Mouse (Mus musculus): ENCODE measurements around the gene Rfx8. TPM values are rescaled to one million over a fixed set of nuclear protein-coding genes. Genes with fewer than 3 reads are reported as not detected.
A peak's percentile ranks its signal among the peaks of the same experiment; 100 is the strongest.

Gene Rfx8
- total RNA-seq, 2 experiments from 2014 or later, result not detected

- intact Hi-C loops (cut with DNase I), result no loop called here
- DNase-seq (ENCODE audit: extremely low spot score in 1 of 2, low spot score in 2 of 2), result no peak
These were observed 18.4 kb downstream of the Rfx8 start for GRCm38 (mm10) chr1:39702216-39703046.

GRCm38 (mm10) chr1:39701274-39701602, 19.6 kb downstream of the Rfx8 start:
- intact Hi-C loops (cut with DNase I), result no loop called here
- DNase-seq (ENCODE audit: extremely low spot score in 1 of 2, low spot score in 2 of 2), result peak in 1 of 2 experiments; percentile 68

GRCm38 (mm10) chr1:39700599-39701273, 20.1 kb downstream of the Rfx8 start:
- intact Hi-C loops (cut with DNase I), result no loop called here

DNA sequence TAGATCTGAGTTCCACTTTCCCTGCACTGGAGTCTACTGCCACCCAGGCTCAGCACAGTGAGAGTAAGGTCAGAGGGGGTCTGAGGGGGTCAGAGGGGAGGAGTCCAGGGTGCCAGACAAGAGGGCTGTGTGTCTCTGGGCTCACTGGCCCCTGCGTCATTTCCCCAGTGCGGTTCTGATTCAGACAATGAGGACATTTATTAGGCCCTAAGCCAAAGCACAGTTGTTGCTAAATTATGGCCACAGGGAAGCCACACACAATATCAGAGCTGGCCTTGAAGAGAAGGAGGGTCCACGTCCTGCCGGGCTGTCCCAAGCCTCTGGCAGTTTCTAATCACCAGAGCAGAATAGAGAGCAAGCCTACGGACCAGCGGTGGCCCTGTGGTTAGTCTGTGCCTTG, 22.3 kb downstream of the Rfx8 start:
- intact Hi-C loops (cut with DNase I), result no loop called here
- no peak for DNase-seq (ENCODE audit: extremely low spot score in 1 of 2, low spot score in 2 of 2)

More at GRCm38 (mm10) chr1:39700599-39701273, 20.1 kb downstream of the Rfx8 start:
- DNase-seq (ENCODE audit: extremely low spot score in 1 of 2, low spot score in 2 of 2), result no peak

- intact Hi-C loops (cut with DNase I), result no loop called here
- no peak for DNase-seq (ENCODE audit: extremely low spot score in 1 of 2, low spot score in 2 of 2)
These were observed 25.6 kb downstream of the Rfx8 start for GRCm38 (mm10) chr1:39695198-39695597.

GRCm38 (mm10) chr1:39694756-39695155, 26.0 kb downstream of the Rfx8 start:
- intact Hi-C loops (cut with DNase I), result no loop called here
- DNase-seq (ENCODE audit: extremely low spot score in 1 of 2, low spot score in 2 of 2), result no peak

DNA sequence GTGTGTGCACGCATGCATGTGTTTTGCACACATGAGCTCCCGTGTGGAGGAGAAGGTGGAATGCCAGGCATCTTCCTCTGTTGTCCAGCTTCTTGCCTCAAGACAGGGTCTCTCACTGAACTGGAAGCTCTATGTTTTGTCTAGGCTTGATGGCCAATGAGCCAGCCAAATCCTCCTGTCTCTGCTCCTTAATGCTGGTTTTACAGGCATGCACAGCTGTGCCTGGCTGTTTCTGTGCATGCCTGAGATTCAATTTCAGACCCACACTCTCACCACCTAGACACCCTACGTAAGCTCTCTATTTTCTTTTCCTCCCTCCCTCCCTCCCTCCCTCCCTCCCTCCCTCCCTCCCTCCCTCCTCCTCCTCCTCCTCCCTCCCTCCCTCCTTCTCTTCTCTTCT, 28.8 kb downstream of the Rfx8 start:
- DNase-seq (ENCODE audit: extremely low spot score in 1 of 2, low spot score in 2 of 2), result no peak
- intact Hi-C loops (cut with DNase I), result no loop called here

- no peak for DNase-seq (ENCODE audit: extremely low spot score in 1 of 2, low spot score in 2 of 2)
- intact Hi-C loops (cut with DNase I), result no loop called here
These were observed 29.7 kb downstream of the Rfx8 start for GRCm38 (mm10) chr1:39691061-39691460.

DNA sequence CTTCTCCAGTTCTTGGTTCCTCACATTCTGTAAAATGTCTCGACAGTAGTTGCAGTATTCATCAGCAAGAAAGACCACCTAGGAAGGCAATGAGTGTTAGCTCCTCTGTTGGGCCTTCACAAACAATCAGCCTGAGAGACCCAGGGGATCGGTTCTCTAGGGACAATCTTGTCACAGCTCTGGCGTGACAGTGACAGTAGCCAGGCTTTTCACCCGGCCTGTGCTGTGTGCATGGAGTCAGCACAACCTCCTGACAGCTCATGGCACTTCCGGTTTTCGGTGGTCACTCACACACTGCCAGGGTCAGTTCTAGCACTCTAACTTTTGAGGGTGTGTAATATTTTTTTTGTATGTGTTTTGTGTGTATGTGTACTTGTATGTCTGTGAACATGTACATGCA, 32.2 kb downstream of the Rfx8 start:
- DNase-seq (ENCODE audit: extremely low spot score in 1 of 2, low spot score in 2 of 2), result no peak
- intact Hi-C loops (cut with DNase I), result loop anchor here (10.0 kb wide), 1 partner anchor 216 kb away; the partner anchor contains the start of gene Map4k4

GRCm38 (mm10) chr1:39687279-39687678, 33.5 kb downstream of the Rfx8 start:
- intact Hi-C loops (cut with DNase I), result loop anchor here (10.0 kb wide), 1 partner anchor 218 kb away; the partner anchor contains the start of gene Map4k4
- DNase-seq (ENCODE audit: extremely low spot score in 1 of 2, low spot score in 2 of 2), result no peak

DNA sequence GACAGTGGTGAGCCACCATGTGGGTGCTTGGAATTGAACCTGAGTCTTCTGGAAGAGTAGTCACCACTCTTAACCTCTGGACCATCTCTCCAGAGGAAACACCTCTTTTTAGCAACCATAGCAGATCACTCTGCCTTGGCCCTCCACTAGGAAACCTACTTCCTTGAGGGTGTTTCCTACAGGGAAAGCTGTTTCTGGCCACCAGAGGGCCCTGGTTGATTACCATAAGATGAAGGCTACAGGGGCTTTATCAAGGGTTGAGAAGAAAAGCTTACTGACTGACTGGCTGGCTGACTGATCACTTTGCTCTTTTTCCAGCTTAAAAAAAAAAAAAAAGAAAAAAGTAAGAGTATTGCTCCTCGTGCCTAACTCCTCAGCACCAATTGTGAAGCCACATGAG, 35.0 kb downstream of the Rfx8 start:
- intact Hi-C loops (cut with DNase I), result loop anchor here (10.0 kb wide), 1 partner anchor 219 kb away; the partner anchor contains the start of gene Map4k4
- peak; percentile 67 to 85 for DNase-seq (ENCODE audit: extremely low spot score in 1 of 2, low spot score in 2 of 2)

GRCm38 (mm10) chr1:39681638-39682037, 39.2 kb downstream of the Rfx8 start:
- intact Hi-C loops (cut with DNase I), result loop anchor here (5.0 to 10.0 kb wide), 2 partner anchors 223 to 306 kb away; partner anchors contain the start of gene Map4k4
- no peak for DNase-seq (ENCODE audit: extremely low spot score in 1 of 2, low spot score in 2 of 2)

GRCm38 (mm10) chr1:39680546-39680945, 40.3 kb downstream of the Rfx8 start:
- intact Hi-C loops (cut with DNase I), result loop anchor here (5.0 to 10.0 kb wide), 2 partner anchors 224 to 307 kb away; partner anchors contain the start of gene Map4k4
- DNase-seq (ENCODE audit: extremely low spot score in 1 of 2, low spot score in 2 of 2), result no peak

- no peak for DNase-seq (ENCODE audit: extremely low spot score in 1 of 2, low spot score in 2 of 2)
- intact Hi-C loops (cut with DNase I), result no loop called here
These were observed 41.9 kb downstream of the Rfx8 start for GRCm38 (mm10) chr1:39678883-39679282.

- DNase-seq (ENCODE audit: extremely low spot score in 1 of 2, low spot score in 2 of 2), result no peak
- intact Hi-C loops (cut with DNase I), result no loop called here
These were observed 44.4 kb downstream of the Rfx8 start for GRCm38 (mm10) chr1:39676221-39676876.

DNA sequence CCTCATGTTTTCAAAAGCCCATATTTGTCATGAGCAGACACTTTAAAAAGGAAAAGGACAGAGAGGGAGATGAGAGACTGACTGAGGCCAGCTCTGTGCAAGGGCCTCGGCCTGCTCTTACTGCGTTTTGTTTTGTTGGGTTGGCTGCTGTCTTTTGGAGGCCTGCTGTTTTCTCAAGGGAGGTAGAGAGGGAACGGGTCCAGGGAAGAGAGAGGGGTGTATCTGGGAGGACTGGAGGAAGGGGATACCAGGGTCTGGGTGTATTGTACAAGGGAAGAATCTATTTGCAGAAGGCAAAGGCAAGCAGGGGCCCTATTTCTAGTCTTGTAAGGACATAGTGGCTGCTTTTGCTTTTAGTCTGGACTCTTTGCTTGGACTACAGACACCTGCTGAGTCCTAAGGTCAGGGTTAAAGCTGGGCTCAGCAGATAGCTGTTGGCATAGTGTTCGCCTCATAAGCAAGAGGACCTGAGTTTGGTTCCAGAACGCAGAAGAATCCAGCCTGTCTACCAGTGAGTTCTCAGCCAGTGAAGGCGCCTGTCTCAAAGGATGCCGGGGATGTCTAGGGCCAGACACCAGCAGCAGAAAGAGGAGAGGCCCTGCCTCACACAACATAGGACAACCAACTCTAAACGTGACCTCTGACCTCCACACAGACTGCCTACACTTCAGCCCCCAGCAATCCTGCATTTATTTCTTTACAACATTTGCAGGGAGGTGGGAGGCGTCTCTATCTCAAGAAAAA, 48.3 kb downstream of the Rfx8 start:
- intact Hi-C loops (cut with DNase I), result no loop called here
- no peak for DNase-seq (ENCODE audit: extremely low spot score in 1 of 2, low spot score in 2 of 2)

- intact Hi-C loops (cut with DNase I), result no loop called here
- no peak for DNase-seq (ENCODE audit: extremely low spot score in 1 of 2, low spot score in 2 of 2)
These were observed 50.4 kb downstream of the Rfx8 start for GRCm38 (mm10) chr1:39670211-39670935.

GRCm38 (mm10) chr1:39666751-39667252, 54.0 kb downstream of the Rfx8 start:
- no peak for DNase-seq (ENCODE audit: extremely low spot score in 1 of 2, low spot score in 2 of 2)
- intact Hi-C loops (cut with DNase I), result no loop called here

Data from left cerebral cortex, postnatal 10 days (tissue).